Mouse (Mus musculus): ENCODE data around the gene Gsc. TPM values are rescaled to one million over a fixed set of nuclear protein-coding genes. Genes with fewer than 3 reads are reported as not detected.

Gsc gene
- polyA plus RNA-seq, 1 experiment from 2014 or later, result not detected

Other genes with a start within 250 kb of the Gsc start
- 0.45 and 1.5 TPM in 2 replicates for gene Serpina3g, start 237.1 kb downstream of the Gsc start, polyA plus RNA-seq (2014; fragmentation: Nextera tagmentation; extraction: Ambion mirVana)
- gene Serpina3i, start 210.2 kb downstream of the Gsc start, polyA plus RNA-seq (2014; fragmentation: Nextera tagmentation; extraction: Ambion mirVana), result not detected in 2 replicates
- not detected in 2 replicates for gene Serpina3j, start 158.8 kb downstream of the Gsc start, polyA plus RNA-seq (2014; fragmentation: Nextera tagmentation; extraction: Ambion mirVana)
- gene Serpina3k, start 134.8 kb downstream of the Gsc start, polyA plus RNA-seq (2014; fragmentation: Nextera tagmentation; extraction: Ambion mirVana), result not detected in 2 replicates
- not detected in 2 replicates for gene Serpina3m, start 134.8 kb downstream of the Gsc start, polyA plus RNA-seq (2014; fragmentation: Nextera tagmentation; extraction: Ambion mirVana)
- 0.16 and 0.24 TPM in 2 replicates for gene Serpina3n, start 66.6 kb downstream of the Gsc start, polyA plus RNA-seq (2014; fragmentation: Nextera tagmentation; extraction: Ambion mirVana)